Mouse (Mus musculus) lung, embryonic 14.5 days (tissue): ENCODE measurements around the gene Soga3. TPM values are rescaled to one million over a fixed set of nuclear protein-coding genes. Genes with fewer than 3 reads are reported as not detected.

ENCODE experiments used
- ATAC-seq: fragments of 200-750 bp; cut with Nextera tagmentation; 2 replicates; pipeline ENCODE4 v1.8.0; 2017; ENCODE audit warnings: mild to moderate bottlenecking, moderate TSS enrichment, moderate library complexity; ENCODE audit not compliant: insufficient read depth
- DNase-seq: peaks from one replicate; pipeline ENCODE4 v3.0.0-alpha.2; 2015
- H3K27ac ChIP-seq: fragments of 300-500 bp; sonication (generic); 2 replicates; pipeline ENCODE4 v1.5.1; 2014; ENCODE audit warnings: low read depth, mild to moderate bottlenecking, moderate library complexity
- H3K27me3 ChIP-seq: fragments of 300-500 bp; sonication (generic); 2 replicates; pipeline ENCODE4 v1.6.1; 2014; ENCODE audit warnings: low read length, control low read depth; ENCODE audit not compliant: insufficient read depth
- H3K36me3 ChIP-seq: fragments of 300-500 bp; sonication (generic); 2 replicates; pipeline ENCODE4 v1.6.1; 2014; ENCODE audit warnings: control low read depth; ENCODE audit not compliant: insufficient read depth
- H3K4me1 ChIP-seq: fragments of 300-500 bp; sonication (generic); 2 replicates; pipeline ENCODE4 v1.6.1; 2014; ENCODE audit warnings: antibody characterized with exemption, control low read depth; ENCODE audit not compliant: insufficient read depth
- H3K4me2 ChIP-seq: fragments of 300-500 bp; sonication (generic); 2 replicates; pipeline ENCODE4 v1.6.1; 2014; ENCODE audit warnings: mild to moderate bottlenecking
- H3K4me3 ChIP-seq: fragments of 300-500 bp; sonication (generic); 2 replicates; pipeline ENCODE4 v1.5.1; 2014; ENCODE audit warnings: low read depth, low read length
- H3K9ac ChIP-seq: fragments of 300-500 bp; sonication (generic); 2 replicates; pipeline ENCODE4 v1.6.1; 2014
- H3K9me3 ChIP-seq: fragments of 300-500 bp; sonication (generic); 2 replicates; pipeline ENCODE4 v1.6.1; 2016; ENCODE audit warnings: low read depth, low read length, control low read depth
- CTCF ChIP-seq: IDR thresholded peaks from 2 replicates; pipeline ENCODE4 v1.5.1; 2016; ENCODE audit warnings: antibody characterized with exemption, low read depth
- WGBS: fragments of 180-500 bp; shearing (Covaris S2); extraction: QIAGEN DNeasy Blood & Tissue Kit; methylation state at CpG from one replicate; pipeline ENCODE4 v1.1.7; 2014; 5-methylcytosine and 5-hydroxymethylcytosine counted together
- polyA plus RNA-seq: library from polyadenylated mRNA; unstranded; fragments of >200 nt; fragmentation: Nextera tagmentation; extraction: Ambion mirVana; gene quantifications from 2 replicates; pipeline ENCODE4 v1.2.1, GENCODE M21; 2014

Gene Soga3
- polyA plus RNA-seq, 1 experiment from 2014 or later, result 0.29 TPM

DNA sequence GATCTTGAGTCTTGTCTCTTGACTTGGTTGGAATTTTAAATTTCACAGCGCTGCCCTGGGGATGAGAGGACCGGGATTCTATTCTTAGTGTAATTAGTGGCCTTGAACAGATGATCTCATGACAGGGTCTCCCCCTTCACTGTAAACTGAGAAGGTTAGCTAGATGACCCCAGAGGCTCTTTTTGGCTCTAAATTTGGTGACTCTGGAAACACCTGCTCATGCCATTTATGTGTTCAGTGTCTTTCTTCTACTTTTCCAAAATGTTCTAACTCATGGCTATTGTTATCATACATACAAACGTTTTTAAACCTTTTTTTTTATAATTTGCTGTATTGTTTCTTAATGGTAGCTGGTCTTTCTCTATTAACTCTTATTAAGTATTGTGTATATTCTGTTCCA, 65.1 kb downstream of the Soga3 start:
- no peak overlapping the region for H3K4me3 ChIP-seq
- no peaks in the 10 kb centered on the region for H3K27me3 ChIP-seq
- DNase-seq (no peak), ATAC-seq (no peak)
- no peak overlapping the region for H3K27ac ChIP-seq
- no peak for TF ChIP-seq CTCF
- H3K9ac ChIP-seq, result no peak overlapping the region
- no peaks in the 10 kb centered on the region for H3K36me3 ChIP-seq
- H3K4me1 ChIP-seq, result no peaks in the 10 kb centered on the region
- H3K9me3 ChIP-seq, result no peaks in the 10 kb centered on the region
- H3K4me2 ChIP-seq, result no peak overlapping the region
- WGBS, result 41% methylated on average over 3 of the region's 3 CpGs

DNA sequence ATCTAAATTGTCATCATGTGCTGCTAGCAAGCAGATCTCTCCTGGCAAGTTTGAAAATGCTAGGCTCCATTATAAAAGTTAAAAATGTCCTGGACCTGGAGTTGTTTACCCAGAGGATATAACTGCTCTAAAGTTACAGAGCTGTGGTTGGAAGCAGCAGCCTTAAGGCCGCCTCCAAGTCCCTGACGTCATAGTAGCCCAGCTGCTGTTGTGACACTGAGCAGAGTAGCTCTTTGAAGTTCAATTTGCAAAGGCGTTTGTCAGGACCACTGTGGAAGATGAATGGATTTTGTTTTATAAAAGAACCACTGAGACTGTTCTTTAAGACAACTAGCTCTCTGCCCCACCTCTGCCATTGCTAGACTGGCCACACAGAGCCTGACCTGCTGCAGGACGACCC, 67.8 kb downstream of the Soga3 start, which contains the start of gene 9330159F19Rik:
Gene 9330159F19Rik, plus strand, starts transcription at position 154 of the 400 bp plus-strand sequence.
- Histone ChIP-seq H3K27ac (0 out of 2 replicates have a peak within 1 kb of the TSS, but pooled peaks have one; percentile 9), H3K4me1 (no peaks in the 10 kb centered on the region), H3K9ac (no peak within 1 kb of the TSS), H3K27me3 (no peaks in the 10 kb centered on the region), H3K4me2 (peak within 1 kb of the TSS; percentile 25; the same call in 1 of the 2 replicates), H3K9me3 (no peaks in the 10 kb centered on the region), H3K36me3 (no peaks in the 10 kb centered on the region), H3K4me3 (no peak within 1 kb of the TSS)
- TF ChIP-seq CTCF, result no peak
- DNase-seq (peak; percentile 86), ATAC-seq (peak; percentile 99)
- WGBS, result 7% methylated on average over 4 of the region's 4 CpGs

GRCm38 (mm10) chr10:29213534-29214100, 70.0 kb downstream of the Soga3 start:
- 55% methylated on average over 3 of the region's 3 CpGs for WGBS
- TF ChIP-seq CTCF, result no peak
- Histone ChIP-seq H3K4me1 (no peaks in the 10 kb centered on the region), H3K9ac (no peak overlapping the region), H3K27me3 (no peaks in the 10 kb centered on the region), H3K4me3 (no peak overlapping the region), H3K27ac (no peak overlapping the region), H3K4me2 (no peak overlapping the region), H3K9me3 (no peaks in the 10 kb centered on the region), H3K36me3 (no peaks in the 10 kb centered on the region)
- ATAC-seq (no peak), DNase-seq (no peak)

- Histone ChIP-seq H3K4me3 (no peak overlapping the region), H3K4me1 (no peaks in the 10 kb centered on the region), H3K9me3 (no peaks in the 10 kb centered on the region), H3K4me2 (no peak overlapping the region), H3K27ac (no peak overlapping the region), H3K36me3 (no peaks in the 10 kb centered on the region), H3K9ac (no peak overlapping the region), H3K27me3 (no peaks in the 10 kb centered on the region)
- WGBS, result 96% methylated on average over 1 of the region's 1 CpGs
- no peak for TF ChIP-seq CTCF
- ATAC-seq (no peak), DNase-seq (no peak)
Measured at GRCm38 (mm10) chr10:29216957-29217356, 73.3 kb downstream of the Soga3 start.

DNA sequence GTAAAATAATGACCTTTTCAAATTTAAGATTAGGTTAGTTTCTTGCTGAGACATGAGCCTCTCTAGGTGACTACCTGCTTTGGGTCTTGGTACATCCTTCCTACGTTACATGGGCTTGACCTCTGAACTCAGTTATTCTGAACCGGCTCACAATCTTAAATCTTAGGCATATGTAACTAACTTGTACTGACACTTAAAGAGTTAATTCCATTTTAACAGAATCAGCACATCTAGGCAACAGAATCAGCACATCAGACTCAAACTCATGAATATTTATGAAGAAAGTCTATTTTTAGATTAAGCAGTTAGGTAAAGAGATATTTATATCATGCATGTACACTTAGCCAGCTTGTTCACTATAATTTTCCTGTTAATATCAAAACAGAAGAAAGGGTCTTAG, 73.8 kb downstream of the Soga3 start:
- WGBS, result 75% methylated on average over 2 of the region's 2 CpGs
- no peaks in the 10 kb centered on the region for H3K27me3 ChIP-seq
- H3K36me3 ChIP-seq, result no peaks in the 10 kb centered on the region
- H3K4me3 ChIP-seq, result no peak overlapping the region
- H3K27ac ChIP-seq, result no peak overlapping the region
- no peak for TF ChIP-seq CTCF
- no peaks in the 10 kb centered on the region for H3K9me3 ChIP-seq
- no peak for DNase-seq
- no peak overlapping the region for H3K9ac ChIP-seq
- H3K4me1 ChIP-seq, result no peaks in the 10 kb centered on the region
- ATAC-seq, result no peak
- H3K4me2 ChIP-seq, result no peak overlapping the region

DNA sequence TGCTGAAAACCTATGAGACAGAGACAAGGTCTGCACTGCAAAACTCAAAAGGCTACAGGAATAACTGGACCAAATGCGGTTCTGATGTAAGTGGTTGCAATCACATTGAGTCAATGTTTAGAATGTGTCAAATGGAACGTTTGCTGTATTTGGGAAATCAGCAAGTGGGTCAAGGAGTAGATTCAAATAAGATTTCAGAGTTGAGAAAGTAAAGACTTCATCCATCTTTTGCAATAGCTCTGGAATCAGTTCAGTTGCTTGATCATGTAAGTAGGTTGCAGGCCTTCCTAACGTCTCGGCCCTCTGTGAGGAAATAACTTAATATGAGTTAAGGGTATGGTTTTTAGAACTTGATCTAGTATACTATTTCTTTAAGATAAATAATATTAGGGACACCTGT, 81.7 kb downstream of the Soga3 start:
- TF ChIP-seq CTCF, result no peak
- H3K4me2 ChIP-seq, result no peak overlapping the region
- no peaks in the 10 kb centered on the region for H3K27me3 ChIP-seq
- WGBS, result 82% methylated on average over 4 of the region's 4 CpGs
- no peak overlapping the region for H3K27ac ChIP-seq
- no peaks in the 10 kb centered on the region for H3K36me3 ChIP-seq
- H3K9me3 ChIP-seq, result no peaks in the 10 kb centered on the region
- H3K9ac ChIP-seq, result no peak overlapping the region
- ATAC-seq (no peak), DNase-seq (no peak)
- no peaks in the 10 kb centered on the region for H3K4me1 ChIP-seq
- H3K4me3 ChIP-seq, result no peak overlapping the region

GRCm38 (mm10) chr10:29231208-29231607, 87.6 kb downstream of the Soga3 start:
- Histone ChIP-seq H3K4me1 (no peaks in the 10 kb centered on the region), H3K27me3 (no peaks in the 10 kb centered on the region), H3K9me3 (no peaks in the 10 kb centered on the region), H3K36me3 (no peaks in the 10 kb centered on the region), H3K4me3 (no peak overlapping the region), H3K4me2 (no peak overlapping the region), H3K9ac (no peak overlapping the region), H3K27ac (no peak overlapping the region)
- DNase-seq (peak; percentile 61), ATAC-seq (no peak; the same call in 1 of the 2 replicates)
- TF ChIP-seq CTCF, result no peak
- 51% methylated on average over 2 of the region's 2 CpGs for WGBS

Other genes with a start within 250 kb of the Soga3 start
- not detected in 2 replicates for gene 2310057J18Rik, start 157.5 kb upstream of the Soga3 start, polyA plus RNA-seq
- gene Gm49353, start 55.1 kb downstream of the Soga3 start, polyA plus RNA-seq, result not detected in 2 replicates
- gene 9330159F19Rik, start 67.8 kb downstream of the Soga3 start, polyA plus RNA-seq, result 0.18 and 0.24 TPM in 2 replicates
- gene Echdc1, start 169.3 kb downstream of the Soga3 start, polyA plus RNA-seq, result 18.7 and 20.8 TPM in 2 replicates
- 38.0 and 40.0 TPM in 2 replicates for gene Rnf146, start 218.6 kb downstream of the Soga3 start, polyA plus RNA-seq